Mouse (Mus musculus) spleen, postnatal 14 days (tissue): ENCODE results near the gene Rangrf.
"Not testable (repeated sequence)": the region's sequence is repeated elsewhere in the genome, so short reads cannot be mapped to it uniquely, and the experiment has no call there.

ENCODE experiments used
- DNase-seq, 2 experiments: peaks; one replicate each; pipeline ENCODE4 v3.0.0; 2021 to 2022; ENCODE audit warnings: low spot score in 2 of 2

Rangrf gene

DNA sequence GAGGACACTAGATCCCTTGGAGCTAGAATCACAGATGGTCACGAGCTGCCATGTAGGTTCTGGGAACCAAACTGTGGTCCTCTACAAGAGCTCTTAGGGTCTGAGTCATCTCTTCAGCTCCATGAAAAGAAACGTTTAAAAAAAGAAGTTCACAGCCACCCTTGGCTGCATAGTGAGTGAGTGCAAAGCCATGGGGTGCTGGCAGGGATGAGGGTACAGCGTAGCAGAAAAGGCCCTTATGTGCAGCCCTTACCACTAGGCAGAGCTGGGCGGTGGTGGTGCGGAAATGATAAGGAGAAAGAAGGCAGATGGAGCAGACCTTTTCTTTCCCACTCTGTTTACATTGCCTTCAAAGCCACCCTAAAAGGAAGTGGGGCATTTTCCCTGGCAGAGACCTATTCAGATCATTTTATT, 4.3 kb upstream of the Rangrf start:
- no peak for DNase-seq

- no peak for DNase-seq
Measured at GRCm38 (mm10) chr11:68975601-68976000, 616 bp upstream of the Rangrf start.

DNA sequence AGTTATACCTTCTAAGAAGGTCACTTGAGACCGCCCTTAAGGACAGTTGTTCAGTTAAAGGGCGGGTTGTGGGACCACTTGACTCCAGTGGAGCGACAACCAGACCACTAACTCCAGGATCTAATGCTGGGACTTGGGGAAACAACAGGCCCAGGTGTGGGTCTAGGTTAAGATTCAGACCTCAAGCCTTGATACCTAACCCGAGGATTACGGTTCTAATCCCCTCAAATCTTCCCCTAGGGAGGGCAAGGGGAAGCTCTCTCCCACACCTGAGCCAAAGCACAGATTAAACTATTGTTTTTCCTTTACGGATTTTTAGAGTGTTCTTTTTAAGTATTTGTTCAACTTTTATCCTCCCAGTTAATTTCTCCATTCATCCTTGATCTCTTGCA, 930 bp downstream of the Rangrf start:
- no peak for DNase-seq

- peak; percentile 57 to 68 for DNase-seq
Measured at GRCm38 (mm10) chr11:68973250-68974058, 1.5 kb downstream of the Rangrf start.

DNA sequence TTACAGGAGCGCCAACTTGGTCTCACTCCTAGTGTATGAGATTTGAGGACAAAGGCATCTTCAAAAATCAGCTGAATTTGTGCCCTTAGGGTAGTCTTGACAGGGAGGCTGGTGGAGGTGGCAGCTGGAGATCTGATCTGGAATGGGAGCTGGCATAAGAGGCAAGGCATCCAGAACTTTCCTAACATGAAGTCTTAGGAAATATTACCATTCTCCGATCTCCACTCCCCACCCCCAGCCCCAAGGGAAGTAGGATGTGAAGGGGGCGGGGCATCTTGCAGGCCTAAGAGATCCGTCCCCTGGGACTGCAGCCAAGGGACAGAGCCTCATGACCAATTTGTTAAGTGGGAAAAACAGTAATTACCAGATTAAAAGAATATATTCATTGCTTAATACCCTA, 4.8 kb downstream of the Rangrf start:
- DNase-seq, result no peak

DNA sequence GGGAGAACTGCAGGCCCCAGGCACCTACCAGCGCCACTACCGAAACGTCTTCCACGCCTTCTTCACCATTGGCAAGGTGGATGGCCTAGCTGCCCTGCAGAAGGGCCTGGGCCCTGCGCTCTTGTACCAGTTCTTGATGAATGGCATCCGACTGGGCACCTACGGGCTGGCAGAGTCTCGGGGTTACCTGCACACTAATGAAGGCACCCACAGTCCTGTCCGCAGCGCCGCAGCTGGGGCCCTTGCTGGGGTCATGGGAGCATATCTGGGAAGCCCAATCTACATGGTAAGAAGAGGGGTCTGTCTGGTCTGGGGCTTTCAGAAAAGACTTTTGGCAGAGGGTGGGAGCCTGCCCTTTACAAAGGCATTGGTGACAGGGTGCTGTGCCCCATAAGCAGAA, 6.2 kb downstream of the Rangrf start:
- no peak for DNase-seq

- DNase-seq, result peak; percentile 80 to 87
Measured at GRCm38 (mm10) chr11:68967337-68968282, 7.4 kb downstream of the Rangrf start, which contains the start of gene Slc25a35. Slc25a35 (plus strand) TSS chr11:68968131.

GRCm38 (mm10) chr11:68966554-68966953, 8.4 kb downstream of the Rangrf start:
- DNase-seq, result no peak

- DNase-seq, result peak in 1 of 2 experiments; percentile 72
Measured at GRCm38 (mm10) chr11:68965845-68966244, 9.1 kb downstream of the Rangrf start.

DNA sequence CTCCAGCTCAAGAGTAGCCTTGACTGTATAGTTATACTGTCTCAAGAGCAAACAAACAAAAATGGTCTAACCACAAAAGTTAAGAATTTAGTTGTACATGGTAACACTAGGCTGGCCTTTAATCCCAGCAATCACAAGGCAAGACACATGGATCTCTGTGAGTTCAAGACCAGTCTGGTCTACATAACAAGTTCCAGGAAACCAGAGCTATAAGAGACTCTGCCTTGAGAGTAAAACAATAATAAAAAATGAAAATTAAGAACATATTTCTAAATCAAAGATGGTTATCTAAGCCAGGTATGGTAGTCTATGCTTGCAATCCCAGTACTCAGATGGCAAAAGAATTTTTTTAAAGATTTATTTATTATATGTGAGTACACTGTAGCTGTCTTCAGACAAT, 9.9 kb downstream of the Rangrf start:
- DNase-seq, result no peak

- no peak for DNase-seq
Measured at GRCm38 (mm10) chr11:68963405-68963804, 11.6 kb downstream of the Rangrf start.

GRCm38 (mm10) chr11:68962159-68962558, 12.8 kb downstream of the Rangrf start:
- DNase-seq, result not testable (repeated sequence)

DNA sequence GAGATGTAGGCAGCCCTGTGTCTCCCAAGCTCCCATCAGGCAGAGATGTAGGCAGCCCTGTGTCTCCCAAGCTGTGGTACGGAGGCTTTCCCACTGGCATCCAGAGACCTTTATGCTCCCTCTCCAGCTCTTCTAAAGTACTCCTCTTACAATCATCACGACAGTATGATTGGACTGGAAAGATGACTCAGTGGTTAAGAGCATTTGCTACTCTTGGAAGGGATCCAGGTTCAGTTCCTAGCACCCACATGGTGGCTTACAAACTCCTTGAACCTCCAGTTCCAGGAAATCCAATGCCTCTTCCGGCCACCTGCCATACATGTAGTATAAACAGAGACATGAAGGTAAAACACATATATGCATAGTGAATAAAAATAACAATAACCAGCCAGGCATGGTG, 13.4 kb downstream of the Rangrf start:
- DNase-seq, result no peak

DNA sequence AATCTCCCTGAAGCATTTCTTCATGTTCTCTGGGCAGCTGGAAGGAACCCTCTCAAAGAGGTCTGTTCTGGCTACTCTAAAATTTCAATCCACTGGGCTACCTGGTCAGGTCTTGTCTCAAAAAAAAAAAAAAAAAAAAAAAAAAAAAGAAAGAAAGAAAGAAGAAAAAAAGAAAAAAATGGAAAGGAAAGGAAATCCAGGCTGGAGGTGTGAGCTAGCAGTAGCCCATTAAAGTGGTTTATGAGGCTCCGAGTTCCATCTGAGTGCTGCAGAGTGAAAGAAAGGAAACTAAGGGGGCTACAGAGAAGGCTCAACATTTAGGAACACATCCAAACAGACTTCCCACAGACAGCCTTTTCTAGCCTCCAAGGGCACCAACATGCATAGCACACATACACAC, 17.0 kb downstream of the Rangrf start:
- DNase-seq, result no peak

DNA sequence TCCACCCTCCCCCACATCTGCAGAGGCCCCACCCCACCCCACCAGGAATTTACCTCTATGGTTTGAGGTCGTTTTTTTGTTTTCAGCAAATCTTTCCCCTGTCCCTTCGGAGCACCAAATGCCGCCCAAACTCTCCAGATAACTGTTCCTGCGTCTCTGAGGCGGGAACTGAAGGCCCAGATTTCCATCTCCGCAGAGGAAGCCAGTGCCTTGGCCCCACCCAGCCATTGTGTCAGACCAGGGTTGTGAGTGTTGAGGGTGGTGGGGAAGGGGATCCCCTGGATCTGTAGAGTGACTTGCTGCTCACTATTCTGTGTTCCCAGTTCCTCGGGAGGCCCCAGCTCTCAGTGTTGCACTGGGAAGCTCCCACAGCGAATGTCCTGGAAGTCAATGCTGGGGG, 17.7 kb downstream of the Rangrf start, which contains the start of gene Arhgef15:
Gene Arhgef15, minus strand, starts transcription at position 173 of the 400 bp plus-strand sequence.
- no peak for DNase-seq

- no peak for DNase-seq
Measured at GRCm38 (mm10) chr11:68956697-68957096, 18.3 kb downstream of the Rangrf start.

DNA sequence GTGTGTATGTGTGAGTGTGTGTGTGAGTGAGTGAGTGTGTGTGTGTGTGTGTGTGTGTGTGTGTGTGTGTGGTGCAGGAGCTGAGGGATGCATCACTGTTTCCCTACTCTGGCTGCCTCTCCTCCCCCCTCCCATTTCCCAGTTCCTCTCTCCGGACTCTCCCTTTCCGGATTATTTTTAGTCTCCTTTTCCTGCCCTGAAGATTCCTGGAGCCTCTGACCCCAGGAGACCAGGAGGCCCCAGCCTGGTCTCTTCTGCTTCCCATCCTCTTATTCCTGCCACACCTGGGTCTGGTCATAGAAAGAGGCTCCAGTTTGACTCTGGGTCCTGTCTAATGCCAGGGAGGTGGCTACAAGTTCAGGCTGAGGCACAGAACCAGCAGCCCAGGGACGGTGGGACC, 18.9 kb downstream of the Rangrf start:
- no peak for DNase-seq

GRCm38 (mm10) chr11:68955473-68955872, 19.5 kb downstream of the Rangrf start:
- DNase-seq, result no peak

- no peak for DNase-seq
Measured at GRCm38 (mm10) chr11:68954408-68954807, 20.6 kb downstream of the Rangrf start.

GRCm38 (mm10) chr11:68953903-68954302, 21.1 kb downstream of the Rangrf start:
- no peak for DNase-seq

GRCm38 (mm10) chr11:68947542-68947993, 27.4 kb downstream of the Rangrf start:
- no peak for DNase-seq

DNA sequence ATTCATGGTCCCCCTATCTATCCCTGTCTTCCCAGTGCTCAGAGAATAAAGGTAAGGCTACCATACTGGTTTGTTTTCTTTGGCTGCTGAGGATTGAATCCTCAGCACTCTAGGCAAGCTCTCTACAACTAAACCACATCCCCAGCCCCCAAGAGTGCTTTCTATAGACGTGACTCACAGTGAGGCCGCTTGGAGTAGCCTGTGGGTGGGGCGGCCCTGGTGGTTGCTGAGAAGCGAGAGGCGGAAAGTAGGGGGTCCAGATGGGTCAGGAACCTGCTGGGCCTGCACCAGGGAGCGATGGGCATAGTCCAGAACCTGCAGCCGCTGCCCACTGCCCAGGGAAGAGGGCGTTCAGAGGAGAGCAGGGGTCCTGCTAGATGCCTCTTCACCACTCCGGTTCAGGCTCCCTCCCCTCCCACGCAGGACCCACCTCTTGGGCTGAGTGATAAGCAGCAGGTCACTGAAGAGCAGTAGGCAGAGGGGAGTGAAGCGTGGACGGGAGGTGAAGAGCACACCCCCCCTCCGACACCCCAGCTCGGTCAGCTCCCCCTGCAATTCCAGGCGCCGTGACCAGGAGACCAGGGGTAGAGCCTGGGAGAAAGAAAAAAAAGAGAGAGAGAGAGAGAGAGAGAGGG, 28.1 kb downstream of the Rangrf start:
- DNase-seq, result no peak
